Mouse (Mus musculus) lung, postnatal 36 days (tissue): ENCODE results near the gene Tiam1.

Experiments used
- DNase-seq: peaks from one replicate; pipeline ENCODE4 v3.0.0; 2022; ENCODE audit warnings: mixed read lengths

Tiam1 gene

DNA sequence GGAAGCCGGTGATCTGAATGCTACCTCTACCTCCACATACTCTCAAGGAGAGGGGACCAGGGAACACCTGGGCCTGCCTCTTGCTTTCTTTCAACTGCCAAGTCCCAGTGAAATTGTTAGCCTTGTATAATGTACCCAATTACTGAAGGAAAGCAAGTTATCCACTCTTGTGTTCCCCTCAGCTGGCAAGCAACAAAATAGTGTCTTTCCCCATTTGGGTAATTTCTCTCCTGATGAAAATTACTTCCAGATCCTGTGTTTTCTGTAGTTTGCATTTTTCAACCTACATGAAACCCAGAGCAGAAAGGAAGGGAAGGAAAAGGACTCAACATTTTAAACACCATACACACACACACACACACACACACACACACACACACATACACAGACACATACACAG, 195.5 kb downstream of the Tiam1 start:
- no peak for DNase-seq

DNA sequence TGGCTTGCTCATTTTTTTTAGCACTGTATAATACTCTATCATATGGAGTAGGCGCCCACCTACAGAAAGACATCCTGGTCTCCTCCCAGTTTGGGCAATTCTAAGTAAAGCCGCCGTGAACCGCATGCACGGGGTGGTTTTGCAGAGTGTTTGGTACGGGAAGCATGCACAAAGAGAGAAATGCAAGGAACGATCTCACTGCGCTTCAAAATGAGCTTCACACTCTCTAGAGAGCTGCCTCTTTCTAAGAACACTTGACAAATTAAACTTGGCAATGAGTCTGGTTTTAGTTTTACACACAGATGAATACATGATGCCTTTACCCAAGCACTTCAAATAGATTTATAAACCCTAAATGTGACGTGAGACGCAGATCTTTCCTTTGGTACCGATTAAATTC, 196.8 kb downstream of the Tiam1 start:
- DNase-seq, result no peak

DNA sequence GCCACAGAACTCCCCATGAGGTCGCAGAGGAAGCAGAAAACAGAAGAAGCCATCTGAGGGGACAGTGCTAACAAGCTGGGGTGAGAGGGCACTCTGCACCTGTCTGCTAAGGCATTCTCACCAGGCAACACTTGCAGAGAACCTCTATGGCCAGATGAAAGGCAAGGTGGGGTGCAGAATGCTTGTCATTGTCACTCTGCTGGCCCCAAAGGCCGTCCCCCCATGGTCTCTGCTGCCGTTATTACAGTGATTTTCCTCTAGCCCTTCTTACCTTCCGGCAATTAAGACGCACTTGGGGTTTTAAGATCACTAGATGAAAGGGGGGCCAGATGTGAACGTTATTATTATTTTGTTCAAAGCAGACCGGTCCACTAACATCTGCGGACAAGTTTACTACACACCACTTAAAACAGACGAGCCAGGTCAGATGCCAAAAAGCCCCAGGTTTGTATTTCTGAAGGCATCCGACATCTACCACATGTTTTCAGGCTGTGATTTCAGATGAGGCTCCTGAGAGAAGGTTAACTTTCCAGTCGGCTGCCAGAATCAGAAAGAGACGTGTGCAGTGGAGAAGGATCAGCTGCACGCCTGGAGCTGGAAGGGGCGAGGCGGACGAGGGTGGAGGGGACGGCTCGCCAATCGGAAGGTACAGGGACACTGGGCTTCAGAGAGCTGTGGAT, 198.8 kb downstream of the Tiam1 start:
- no peak for DNase-seq

DNA sequence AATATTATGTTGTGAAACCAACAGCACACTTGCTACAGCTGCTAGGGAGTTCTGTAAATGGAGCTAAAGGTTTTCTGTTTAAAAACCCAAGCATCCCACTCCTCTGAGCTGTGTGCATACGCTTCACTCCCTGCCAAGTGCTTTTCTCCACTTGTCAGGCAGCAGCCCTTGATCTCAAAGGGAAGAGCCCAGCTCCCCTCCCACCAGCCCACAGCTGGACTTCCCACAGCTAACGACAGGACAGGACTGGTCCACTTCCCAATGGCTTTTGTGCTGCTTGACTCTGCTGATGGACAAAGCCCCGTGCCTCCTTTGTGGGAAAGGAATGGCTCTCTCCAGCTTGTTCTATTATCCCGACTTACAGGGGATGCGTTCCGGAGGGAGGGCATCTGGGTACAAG, 199.5 kb downstream of the Tiam1 start:
- DNase-seq, result no peak

DNA sequence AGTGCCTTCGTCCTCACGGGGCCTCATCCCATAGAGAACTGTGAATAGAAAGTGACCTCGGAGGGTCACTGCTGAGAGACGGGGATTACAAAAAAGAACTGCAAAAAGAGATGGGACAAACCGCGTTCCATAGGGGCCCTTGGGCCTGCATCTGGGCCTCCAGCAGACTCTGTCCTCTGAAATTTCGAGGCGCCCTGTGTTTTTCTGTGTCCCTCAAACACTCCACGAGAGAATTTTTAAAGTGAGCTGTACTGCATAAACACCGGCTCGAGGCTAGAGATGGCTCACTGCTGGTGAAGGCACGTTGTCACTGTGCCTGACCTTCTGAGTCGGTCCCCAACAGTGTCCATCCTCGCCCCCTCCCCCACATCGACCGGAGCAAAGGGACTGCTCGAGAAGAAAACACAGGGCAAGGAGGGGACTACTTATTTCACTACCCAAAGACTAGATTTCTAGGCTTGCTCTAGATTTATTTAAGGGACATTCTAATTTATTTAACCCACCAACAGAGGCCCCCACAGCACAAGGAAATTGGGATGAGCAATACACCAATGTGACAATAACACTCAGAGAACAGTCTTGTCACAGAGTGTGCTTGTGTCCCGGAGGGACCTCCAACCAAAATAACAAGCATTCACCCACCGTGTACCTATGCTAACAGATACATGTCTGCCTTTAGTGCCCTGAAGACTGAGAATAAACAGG, 200.2 kb downstream of the Tiam1 start:
- peak; percentile 47 for DNase-seq

DNA sequence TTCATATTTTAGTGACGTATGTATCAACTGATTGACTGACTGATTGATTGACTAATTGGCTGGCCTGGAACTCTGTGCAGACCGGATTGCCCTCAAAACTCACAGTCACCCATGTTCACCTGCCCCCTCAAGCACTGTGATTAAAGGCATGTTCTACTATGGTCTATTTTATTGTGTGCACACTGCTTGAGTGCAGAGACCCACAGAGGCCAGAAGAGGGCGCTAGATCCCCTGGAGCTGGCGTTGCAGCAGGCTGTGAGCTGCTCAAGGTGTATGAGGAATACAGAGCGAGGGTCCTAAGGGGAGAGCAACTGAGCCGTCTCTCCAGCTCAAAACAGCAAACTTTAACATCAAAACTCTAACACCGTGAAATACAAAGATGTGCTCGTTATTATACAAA, 202.9 kb downstream of the Tiam1 start:
- DNase-seq, result no peak

DNA sequence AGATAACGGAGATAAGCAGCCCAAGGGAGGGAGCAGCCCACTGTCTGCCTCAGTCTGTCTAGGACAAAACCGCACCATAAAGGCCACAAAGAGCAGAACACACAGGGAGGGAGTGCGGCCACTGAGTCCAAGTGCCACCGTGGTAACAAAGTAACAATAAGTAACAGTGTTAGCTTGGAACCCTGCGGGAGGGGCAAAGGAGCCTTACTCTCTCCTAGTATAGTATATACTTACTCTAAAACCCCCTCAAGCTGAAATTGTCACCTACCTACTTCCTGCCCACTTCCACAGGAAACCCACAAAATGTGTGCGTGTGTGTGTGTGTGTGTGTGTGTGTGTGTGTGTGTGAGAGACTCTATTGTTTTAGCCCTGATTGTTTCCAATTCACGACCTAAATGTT, 205.3 kb downstream of the Tiam1 start:
- no peak for DNase-seq

DNA sequence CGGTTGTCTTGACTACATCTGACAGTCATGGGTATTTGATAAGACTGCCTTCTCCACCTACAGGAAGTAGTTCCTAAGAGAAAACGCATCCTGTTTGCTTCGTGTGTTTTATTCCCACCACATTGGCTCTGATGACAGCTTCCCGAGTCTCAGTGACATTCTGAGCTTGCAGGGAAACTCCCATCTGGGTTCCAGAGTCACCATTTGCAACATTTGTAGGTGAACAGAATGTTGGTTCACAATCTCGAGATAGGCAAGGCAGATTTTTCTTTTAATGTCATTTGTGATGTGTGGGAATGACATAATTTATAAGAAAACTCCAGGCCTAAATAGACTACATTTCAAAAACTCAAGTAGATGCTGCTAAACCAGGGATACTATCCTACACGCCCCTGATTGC, 207.0 kb downstream of the Tiam1 start:
- DNase-seq, result no peak

DNA sequence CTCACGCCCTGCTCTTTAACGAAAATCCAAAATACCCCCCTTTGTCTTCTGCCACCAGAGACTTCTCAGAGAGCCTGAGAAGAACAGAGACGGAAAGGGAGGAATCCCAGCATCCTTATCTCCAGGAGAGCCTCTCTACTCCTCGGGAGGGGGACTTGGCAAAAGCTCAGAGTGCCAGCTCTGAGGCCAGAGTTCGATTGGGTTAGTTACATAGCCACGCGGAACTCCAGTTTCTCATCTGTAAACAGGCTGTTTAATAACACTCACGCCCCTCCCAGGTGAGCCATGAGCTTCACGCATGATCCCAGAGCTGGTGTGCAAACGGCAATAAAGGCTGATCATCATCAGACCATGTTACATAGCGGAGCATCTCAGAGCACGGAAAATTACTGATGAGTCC, 208.2 kb downstream of the Tiam1 start:
- DNase-seq, result no peak

DNA sequence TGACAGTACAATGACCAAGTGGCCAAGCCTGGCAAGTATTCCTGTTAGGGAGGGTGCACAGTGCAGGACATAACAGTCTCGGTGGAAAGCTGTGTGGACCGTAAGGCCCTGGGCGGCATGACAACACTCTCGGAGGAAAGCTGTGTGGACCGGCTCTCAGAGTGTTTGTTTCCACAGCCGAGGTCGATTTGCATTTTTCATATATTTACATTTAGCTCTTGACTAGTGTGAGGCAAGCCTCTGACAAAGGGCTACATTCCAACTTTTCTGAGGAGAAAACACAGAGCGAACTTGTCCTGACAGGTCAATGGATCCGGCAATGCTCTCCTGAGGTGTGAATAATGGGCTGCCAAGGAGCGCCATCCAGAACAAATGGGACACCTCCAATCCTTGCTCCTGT, 209.0 kb downstream of the Tiam1 start:
- DNase-seq, result peak; percentile 53

DNA sequence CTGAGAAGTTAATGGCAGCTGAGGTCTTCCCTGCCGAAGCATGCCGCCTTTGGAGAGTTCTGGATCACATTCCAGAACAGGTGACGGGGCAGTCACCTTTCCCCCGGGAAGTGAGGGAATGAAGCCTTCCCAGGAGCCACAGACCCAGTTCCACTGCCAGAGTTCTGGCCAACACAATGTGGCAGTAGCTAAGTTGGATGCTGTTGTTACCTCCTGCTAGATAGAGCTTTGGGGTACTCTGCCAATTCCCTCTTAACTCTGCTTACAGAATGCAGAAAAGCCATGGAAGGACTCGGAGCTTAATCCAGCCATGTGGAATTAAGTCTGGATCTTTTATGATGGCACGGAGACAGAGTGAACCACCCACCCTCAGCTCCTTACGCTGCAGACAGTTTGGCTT, 209.6 kb downstream of the Tiam1 start:
- no peak for DNase-seq

DNA sequence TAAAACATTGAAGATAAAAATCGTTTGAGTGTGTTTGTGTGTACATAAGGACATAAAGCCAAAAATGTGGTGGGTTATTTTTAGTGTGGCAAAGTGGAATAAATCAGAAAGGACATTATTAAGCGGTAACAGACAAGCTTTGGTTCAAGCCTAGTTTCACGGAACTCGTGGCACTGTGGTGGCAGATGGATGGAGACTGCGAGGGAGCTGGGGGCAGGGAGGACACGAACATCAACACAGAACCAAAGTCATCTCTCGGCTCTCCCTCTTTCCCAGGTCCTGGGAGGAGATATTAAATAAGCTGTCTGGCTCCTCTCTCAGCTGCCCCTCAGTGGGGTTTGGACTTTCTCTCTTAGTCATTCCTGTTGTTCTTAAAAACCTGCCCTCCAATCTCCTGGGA, 215.0 kb downstream of the Tiam1 start:
- no peak for DNase-seq

DNA sequence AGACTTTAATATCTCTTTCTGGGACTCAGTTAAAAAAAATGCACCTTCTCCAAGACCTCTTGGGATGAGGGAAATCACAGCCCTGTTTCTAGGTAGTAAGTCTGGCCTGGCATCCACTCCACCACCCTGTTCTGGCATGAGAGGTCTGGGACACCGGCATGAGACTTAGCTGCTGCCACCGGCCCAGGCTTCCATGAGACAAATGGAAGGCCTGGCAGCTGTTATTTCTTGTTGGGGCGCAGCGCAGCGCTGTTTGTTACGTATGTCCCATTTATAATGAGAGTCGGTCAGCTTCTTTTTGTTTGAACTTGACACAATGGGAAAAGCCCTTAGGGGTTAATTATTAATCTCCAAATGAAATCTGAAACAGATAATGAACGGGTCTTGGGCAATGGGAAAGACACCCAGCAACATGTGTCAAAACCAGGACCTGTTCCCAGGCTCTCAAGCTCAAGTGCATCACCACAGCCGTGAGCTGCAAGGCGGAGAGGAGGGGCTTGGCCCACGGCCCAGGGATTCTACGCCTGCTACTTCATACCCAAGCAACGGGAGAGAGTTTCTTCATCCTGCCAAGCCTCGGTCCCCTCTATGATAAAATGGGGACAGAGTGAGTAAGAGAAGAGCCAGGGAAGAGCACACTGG, 219.2 kb downstream of the Tiam1 start:
- peak; percentile 83 for DNase-seq

DNA sequence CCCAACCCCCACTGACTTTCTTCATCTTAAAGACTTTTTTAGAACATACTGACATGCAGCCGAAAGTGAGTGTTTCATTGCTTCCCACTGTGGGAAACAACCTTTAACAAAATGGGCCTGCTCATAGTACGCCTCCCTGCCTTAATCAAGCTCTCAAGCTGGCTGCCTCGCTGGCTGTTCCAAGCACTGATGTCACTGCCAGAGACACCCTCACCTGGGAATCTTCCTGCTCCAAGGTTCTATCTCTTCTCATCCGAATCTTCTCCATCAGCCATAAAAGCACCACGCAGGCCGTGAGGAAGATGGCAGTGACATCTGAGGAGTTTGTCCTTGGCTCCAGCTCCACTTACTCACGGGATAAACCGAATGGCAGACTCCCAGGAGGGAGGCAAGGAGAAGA, 220.3 kb downstream of the Tiam1 start:
- no peak for DNase-seq

DNA sequence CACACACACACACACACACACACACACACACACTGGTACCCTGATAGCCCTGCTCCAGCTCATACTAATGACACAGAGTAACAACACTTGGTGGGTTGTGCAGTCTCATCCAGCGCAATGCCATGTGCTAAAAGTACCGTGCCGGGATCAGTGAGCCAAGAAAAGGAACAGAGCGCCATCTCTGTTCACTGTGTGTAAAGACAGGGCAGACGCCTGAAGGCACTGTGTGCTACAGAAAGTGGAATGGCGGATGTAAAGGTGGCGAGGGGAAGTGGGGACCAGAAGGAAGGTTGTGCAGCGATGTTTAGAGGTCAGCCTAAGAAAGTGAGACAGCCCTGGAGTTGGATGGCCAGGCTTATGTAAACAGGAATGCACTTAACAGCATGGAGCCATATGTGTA, 221.1 kb downstream of the Tiam1 start:
- DNase-seq, result no peak

DNA sequence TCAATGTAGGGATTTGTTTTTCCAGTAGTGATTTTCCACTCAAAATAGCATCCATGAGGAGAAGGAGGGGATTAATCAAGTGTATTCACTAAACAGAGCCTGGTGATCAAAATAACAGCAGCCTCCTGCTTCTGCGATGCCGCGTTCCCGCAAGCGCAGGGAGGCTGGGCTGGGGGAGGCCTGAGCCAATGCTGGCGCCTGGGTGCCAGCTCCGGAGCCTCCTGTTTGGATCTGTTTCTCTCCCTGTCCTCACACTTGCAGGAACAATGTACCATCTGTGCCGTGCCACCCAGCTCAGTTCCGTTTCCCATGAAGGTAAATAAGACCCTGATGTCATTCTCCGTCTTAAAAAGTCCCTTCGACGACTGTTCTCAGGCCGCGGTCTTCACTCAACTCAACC, 222.2 kb downstream of the Tiam1 start:
- DNase-seq, result no peak

DNA sequence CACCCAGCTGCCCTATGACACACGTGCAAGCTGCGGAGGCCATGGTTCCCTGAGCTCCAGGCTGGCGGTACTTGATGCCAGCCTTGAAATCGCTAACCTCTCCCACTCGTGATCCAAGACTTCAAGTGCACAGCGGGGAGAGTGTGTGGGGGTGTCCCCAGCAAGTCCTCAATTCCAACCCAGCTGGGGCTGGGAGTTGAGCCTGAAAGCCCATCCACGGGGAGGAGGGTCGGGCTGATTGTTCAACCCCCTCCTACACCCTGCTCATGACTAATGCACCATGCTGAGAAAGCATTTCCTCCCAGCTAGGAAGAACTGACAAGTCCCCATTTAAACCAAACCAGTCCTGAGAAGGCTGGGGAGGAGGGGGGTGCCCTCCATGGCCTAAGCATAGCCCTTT, 223.2 kb downstream of the Tiam1 start:
- no peak for DNase-seq

DNA sequence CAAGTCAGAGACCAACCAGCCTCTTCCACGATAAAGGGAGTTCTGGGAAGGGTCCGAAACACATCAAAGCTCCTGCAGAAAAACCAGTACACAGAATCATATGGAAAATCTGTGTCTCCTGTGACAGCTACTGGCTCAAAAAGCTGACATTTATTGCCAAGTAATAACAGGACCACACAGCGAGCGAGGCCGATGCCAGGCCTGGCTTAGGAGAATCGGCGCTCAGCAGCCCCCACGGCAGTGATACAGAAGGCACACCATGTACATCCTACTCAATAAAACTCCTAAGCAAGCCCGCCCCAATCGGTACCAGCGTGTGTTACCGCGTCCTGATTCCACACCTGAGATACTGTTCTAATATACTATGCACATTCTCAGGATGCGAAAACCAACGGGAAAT, 226.2 kb downstream of the Tiam1 start:
- no peak for DNase-seq

DNA sequence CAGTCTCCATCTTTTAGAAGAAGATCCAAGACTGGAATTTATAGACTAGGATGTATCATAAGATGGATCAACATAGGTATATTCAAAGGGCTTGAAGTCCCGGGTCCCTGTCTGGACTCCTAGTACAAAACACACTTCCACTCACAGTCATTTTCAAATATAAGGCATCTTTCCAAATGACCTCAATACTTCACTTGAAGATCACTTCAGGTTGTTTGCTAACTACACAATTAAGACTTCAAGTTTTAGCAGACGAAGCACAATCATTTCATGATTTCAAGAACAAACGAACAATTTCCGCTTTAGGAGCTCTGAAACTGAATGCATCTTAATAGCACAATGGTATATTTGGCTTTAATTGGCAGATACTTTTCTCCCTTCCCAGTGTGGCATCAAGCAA, 228.6 kb downstream of the Tiam1 start:
- DNase-seq, result peak; percentile 46

DNA sequence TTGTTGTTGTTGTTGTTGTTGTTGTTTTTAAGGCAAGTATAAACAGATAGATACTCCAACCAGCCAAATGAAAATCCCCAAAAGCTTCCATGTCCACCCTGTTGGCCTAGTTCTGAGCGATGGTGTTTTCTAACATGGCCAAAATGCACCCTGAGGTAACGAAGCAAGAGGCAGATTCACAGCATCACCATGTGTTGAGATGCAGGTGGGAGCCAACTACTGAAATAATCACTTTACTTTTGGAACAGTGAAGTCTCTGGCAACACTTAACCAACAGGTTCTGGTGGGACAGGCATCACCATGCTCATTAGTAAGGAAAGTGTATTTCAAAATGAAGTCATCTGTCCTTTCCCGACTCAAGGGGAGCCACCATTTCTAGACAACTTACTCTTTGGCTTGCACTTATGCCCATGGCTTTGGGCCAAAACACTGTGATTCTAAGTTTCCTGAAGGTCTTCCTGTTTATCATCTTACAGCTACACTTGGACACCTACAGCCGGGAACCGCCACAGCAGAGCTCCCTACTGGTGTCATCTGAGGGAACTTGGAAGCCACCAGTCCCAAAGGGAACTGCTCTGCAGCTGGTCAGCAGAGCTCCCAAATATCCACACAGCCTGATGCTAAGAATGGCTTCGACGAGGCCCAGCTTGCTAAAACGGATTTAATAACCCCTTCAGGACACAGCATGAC, 230.7 kb downstream of the Tiam1 start:
- no peak for DNase-seq

DNA sequence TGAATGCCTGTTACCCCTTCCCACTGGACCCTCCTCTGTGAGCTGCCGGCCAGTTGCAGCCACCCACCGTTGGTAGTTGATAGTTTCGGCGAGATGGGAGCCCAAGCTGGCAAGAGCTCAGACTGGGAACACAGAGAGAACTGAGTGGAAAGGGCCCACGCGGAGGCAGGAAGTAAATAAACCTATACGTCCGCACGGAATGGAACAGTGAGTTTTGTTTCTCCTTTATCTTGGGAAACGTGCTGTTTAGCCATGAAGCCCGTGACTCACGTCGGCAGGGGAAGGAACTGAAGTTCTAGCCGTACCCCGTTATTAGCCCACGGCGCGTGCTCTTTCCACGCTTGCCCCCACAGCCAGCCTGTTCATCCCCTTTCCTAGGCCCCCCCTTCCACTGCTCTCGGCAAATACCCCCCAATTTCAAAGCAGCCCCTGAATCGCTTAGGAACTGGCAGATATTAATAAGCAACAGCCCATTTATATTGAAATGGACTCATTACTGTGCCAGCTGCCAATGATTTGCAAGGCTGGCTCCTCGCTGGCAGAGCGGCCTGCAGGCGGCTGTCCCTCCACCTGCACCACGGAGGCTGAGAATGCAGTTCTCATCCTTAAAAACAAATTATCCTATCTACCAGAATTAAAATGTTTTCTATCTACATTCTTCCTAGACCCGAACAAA, 234.0 kb downstream of the Tiam1 start:
- DNase-seq, result no peak

DNA sequence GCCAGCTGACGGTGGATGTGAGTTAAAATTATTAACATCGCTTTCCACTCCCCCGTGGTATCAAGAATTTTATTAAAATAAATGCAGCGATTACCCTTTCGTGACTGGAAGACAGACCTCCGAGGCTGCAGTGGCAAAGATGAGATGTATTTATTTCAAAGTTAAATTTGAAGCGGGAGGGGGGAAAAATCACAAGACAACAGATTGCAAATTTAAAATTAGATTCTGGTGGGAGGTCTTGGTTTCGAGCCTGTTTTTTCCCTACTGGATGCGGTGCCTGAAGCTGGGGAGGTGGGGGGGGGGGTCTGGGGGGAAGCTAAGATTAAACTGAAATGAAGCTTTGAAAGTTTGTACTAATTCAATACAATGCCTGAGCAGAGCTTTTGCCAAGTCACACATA, 235.9 kb downstream of the Tiam1 start:
- DNase-seq, result no peak

DNA sequence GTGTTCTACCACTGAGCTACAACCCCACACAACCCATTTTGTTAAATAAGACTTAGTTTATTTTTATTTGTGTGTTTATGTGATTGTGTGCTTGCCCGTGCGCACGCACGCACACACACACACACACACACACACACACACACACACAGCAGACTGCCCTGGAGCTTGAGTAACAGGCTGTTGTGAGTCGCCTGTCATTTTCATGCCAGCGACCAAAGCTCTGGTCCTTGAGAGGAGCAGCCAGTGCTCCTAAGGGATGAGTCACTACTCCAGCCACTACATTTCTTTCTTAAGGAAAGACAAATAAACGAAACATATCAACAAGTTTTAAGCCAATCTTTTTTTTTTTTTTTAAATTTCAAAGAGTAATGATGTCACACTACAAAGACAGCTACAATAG, 236.7 kb downstream of the Tiam1 start:
- DNase-seq, result no peak
